Mouse (Mus musculus): ENCODE results near the gene Rfc4. TPM values are rescaled to one million over a fixed set of nuclear protein-coding genes. Genes with fewer than 3 reads are reported as not detected.

Rfc4 gene
- polyA plus RNA-seq, 1 experiment from 2014 or later = 239 TPM

DNA sequence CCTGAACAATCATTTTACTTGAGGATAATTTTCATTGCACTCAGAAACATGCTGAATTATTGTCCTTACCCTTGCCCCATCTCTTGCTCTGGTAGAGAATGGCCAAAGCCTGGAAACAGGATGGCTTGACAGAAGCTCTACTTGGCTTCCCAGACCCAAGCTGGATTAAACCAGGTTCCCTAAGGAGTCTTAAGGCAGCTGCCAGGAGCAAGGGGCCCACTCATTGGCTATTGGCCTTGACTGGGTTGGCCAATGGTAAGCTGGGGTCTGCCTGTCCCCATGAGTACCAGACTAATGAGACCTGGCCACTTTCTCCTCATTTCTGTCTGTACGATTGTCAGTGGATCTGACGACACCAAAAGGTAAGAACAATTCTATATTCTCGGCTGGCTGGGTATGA, 18.7 kb upstream of the Rfc4 start, which contains the start of gene Adipoq:
Gene Adipoq, plus strand, starts transcription at position 257 of the 400 bp plus-strand sequence.
- no peak for ATAC-seq (replicated peaks; ENCODE audit: low FRiP score)
- H3K36me3 ChIP-seq (ENCODE audit: control insufficient read depth, insufficient read depth, low read length) = no peaks in the 10 kb centered on the region
- H3K27ac ChIP-seq (ENCODE audit: low read depth, low read length) = no peak within 1 kb of the TSS
- H3K9me3 ChIP-seq (ENCODE audit: control insufficient read depth, low read length) = no peaks in the 10 kb centered on the region
- no peaks in the 10 kb centered on the region for H3K4me1 ChIP-seq (replicated peaks; ENCODE audit: control insufficient read depth, insufficient read depth, low read length)
- DNase-seq (ENCODE audit: low spot score) = no peak
- H3K27me3 ChIP-seq (ENCODE audit: control insufficient read depth, insufficient read depth, low read length) = no peaks in the 10 kb centered on the region
- 85% methylated on average over 3 of the region's 3 CpGs for WGBS
- no peak within 1 kb of the TSS for H3K4me2 ChIP-seq (ENCODE audit: low read depth, low read length, severe bottlenecking)
- H3K9ac ChIP-seq (ENCODE audit: low read length) = no peak within 1 kb of the TSS
- no peak within 1 kb of the TSS for H3K4me3 ChIP-seq (ENCODE audit: low read depth, low read length)

DNA sequence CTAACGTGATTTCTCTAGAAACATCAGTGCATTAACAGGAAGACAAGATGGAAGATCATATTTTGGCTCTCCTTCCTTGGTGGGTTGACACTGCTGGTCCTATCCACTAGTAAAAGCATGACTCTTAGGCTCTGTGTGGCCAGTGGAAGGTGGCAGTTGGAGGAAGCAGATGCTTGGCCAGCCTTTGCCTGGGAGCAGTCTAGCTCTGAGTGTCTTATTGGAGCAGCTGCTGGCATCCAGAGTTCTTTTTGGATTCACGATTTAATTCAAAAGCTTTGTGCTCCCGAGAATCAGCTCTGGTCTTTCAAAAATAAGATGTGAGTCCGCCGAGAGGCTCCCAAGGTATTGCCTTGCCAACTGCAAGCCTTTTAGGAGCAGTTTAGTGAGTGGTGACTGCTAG, 17.7 kb upstream of the Rfc4 start:
- Histone ChIP-seq H3K4me2 (ENCODE audit: low read depth, low read length, severe bottlenecking) (no peak overlapping the region), H3K27ac (ENCODE audit: low read depth, low read length) (no peak overlapping the region)
- no peak for ATAC-seq (replicated peaks; ENCODE audit: low FRiP score)

DNA sequence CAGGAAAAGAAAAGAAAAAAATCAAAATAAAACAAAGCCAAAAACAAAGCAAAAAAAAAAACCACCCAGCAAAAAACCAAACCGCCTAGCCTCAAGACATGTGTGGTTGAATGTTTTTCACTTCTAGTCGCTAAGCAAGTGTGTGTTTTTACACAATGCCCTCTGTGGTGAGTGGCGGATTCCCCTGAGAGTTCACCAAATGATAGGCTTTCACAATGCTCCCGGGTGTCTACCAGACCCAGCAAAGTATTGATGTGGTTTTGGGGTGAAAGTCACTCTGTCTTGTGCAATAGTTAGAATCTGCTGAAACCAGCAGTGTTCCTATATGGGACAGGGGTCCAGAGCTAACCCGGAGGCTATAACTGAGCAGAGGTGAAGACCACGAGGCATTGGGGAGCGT, 16.8 kb upstream of the Rfc4 start:
- DNase-seq (ENCODE audit: low spot score) (no peak), ATAC-seq (replicated peaks; ENCODE audit: low FRiP score) (no peak)
- no peak overlapping the region for H3K4me3 ChIP-seq (ENCODE audit: low read depth, low read length)
- no peaks in the 10 kb centered on the region for H3K27me3 ChIP-seq (ENCODE audit: control insufficient read depth, insufficient read depth, low read length)
- H3K4me2 ChIP-seq (ENCODE audit: low read depth, low read length, severe bottlenecking) = no peak overlapping the region
- no peak overlapping the region for H3K27ac ChIP-seq (ENCODE audit: low read depth, low read length)
- H3K9ac ChIP-seq (ENCODE audit: low read length) = no peak overlapping the region
- 92% methylated on average over 7 of the region's 7 CpGs for WGBS
- no peaks in the 10 kb centered on the region for H3K36me3 ChIP-seq (ENCODE audit: control insufficient read depth, insufficient read depth, low read length)
- H3K4me1 ChIP-seq (replicated peaks; ENCODE audit: control insufficient read depth, insufficient read depth, low read length) = no peaks in the 10 kb centered on the region
- H3K9me3 ChIP-seq (ENCODE audit: control insufficient read depth, low read length) = no peaks in the 10 kb centered on the region

More for the DNA sequence above, 17.7 kb upstream of the Rfc4 start:
- Histone ChIP-seq H3K9me3 (ENCODE audit: control insufficient read depth, low read length) (no peaks in the 10 kb centered on the region), H3K27me3 (ENCODE audit: control insufficient read depth, insufficient read depth, low read length) (no peaks in the 10 kb centered on the region), H3K4me1 (replicated peaks; ENCODE audit: control insufficient read depth, insufficient read depth, low read length) (no peaks in the 10 kb centered on the region), H3K4me3 (ENCODE audit: low read depth, low read length) (no peak overlapping the region), H3K36me3 (ENCODE audit: control insufficient read depth, insufficient read depth, low read length) (no peaks in the 10 kb centered on the region), H3K9ac (ENCODE audit: low read length) (no peak overlapping the region)
- 81% methylated on average over 5 of the region's 5 CpGs for WGBS
- no peak for DNase-seq (ENCODE audit: low spot score)

DNA sequence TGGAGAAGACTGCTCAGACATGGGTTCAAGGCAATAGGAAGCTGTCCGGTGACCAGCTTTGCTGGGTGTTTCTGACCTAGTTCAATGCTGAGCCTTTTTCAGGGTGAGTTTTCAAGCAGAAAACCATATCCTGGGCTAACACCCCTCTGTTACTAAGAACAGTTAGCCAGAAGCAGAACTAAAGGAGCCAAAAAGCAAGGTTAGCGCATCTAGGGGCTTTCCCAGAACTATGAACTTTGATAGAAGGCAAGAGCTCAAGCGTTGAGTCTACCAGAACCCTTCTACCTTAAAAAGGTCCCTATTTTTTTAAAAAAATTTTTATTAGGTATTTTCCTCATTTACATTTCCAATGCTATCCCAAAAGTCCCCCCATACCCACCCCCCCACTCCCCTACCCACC, 13.4 kb upstream of the Rfc4 start:
- H3K4me1 ChIP-seq (replicated peaks; ENCODE audit: control insufficient read depth, insufficient read depth, low read length) = no peaks in the 10 kb centered on the region
- no peak for DNase-seq (ENCODE audit: low spot score)
- no peak overlapping the region for H3K27ac ChIP-seq (ENCODE audit: low read depth, low read length)
- no peaks in the 10 kb centered on the region for H3K27me3 ChIP-seq (ENCODE audit: control insufficient read depth, insufficient read depth, low read length)
- H3K4me2 ChIP-seq (ENCODE audit: low read depth, low read length, severe bottlenecking) = no peak overlapping the region
- ATAC-seq (replicated peaks; ENCODE audit: low FRiP score) = no peak
- no peaks in the 10 kb centered on the region for H3K9me3 ChIP-seq (ENCODE audit: control insufficient read depth, low read length)
- H3K9ac ChIP-seq (ENCODE audit: low read length) = no peak overlapping the region
- H3K36me3 ChIP-seq (ENCODE audit: control insufficient read depth, insufficient read depth, low read length) = no peaks in the 10 kb centered on the region
- WGBS = 92% methylated on average over 3 of the region's 3 CpGs
- H3K4me3 ChIP-seq (ENCODE audit: low read depth, low read length) = no peak overlapping the region

DNA sequence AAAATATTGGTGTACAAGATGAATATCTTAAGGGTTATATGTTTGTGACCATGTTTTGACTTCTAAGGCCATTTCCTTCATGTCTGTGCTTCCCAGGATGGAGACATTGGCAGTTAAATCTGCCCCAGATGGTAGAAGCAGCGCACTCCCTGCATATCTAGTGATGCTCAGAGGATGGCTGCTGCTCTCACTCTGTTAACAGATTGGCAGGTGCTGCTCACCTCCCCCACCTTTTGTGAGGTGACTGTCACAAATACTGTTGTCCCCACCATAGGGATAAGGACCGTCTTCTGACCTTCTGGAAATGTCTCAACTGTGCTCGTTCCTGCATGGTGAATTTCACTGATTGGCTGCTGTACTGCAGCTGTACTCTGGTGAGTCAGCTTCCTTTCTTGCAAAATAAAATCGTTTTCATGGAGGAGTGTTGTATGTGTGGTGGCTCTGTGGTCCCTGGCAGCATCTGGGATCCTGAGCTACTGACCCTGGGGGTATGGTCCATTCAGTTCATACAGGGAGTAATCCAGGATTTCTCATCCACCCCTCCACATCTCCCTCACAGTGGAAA, 9.0 kb upstream of the Rfc4 start:
- DNase-seq (ENCODE audit: low spot score) (no peak), ATAC-seq (replicated peaks; ENCODE audit: low FRiP score) (no peak)
- no peaks in the 10 kb centered on the region for H3K9me3 ChIP-seq (ENCODE audit: control insufficient read depth, low read length)
- no peak overlapping the region for H3K4me3 ChIP-seq (ENCODE audit: low read depth, low read length)
- no peak overlapping the region for H3K9ac ChIP-seq (ENCODE audit: low read length)
- no peaks in the 10 kb centered on the region for H3K4me1 ChIP-seq (replicated peaks; ENCODE audit: control insufficient read depth, insufficient read depth, low read length)
- H3K36me3 ChIP-seq (ENCODE audit: control insufficient read depth, insufficient read depth, low read length) = no peaks in the 10 kb centered on the region
- no peak overlapping the region for H3K27ac ChIP-seq (ENCODE audit: low read depth, low read length)
- WGBS = 71% methylated on average over 4 of the region's 4 CpGs
- no peak overlapping the region for H3K4me2 ChIP-seq (ENCODE audit: low read depth, low read length, severe bottlenecking)
- no peaks in the 10 kb centered on the region for H3K27me3 ChIP-seq (ENCODE audit: control insufficient read depth, insufficient read depth, low read length)

DNA sequence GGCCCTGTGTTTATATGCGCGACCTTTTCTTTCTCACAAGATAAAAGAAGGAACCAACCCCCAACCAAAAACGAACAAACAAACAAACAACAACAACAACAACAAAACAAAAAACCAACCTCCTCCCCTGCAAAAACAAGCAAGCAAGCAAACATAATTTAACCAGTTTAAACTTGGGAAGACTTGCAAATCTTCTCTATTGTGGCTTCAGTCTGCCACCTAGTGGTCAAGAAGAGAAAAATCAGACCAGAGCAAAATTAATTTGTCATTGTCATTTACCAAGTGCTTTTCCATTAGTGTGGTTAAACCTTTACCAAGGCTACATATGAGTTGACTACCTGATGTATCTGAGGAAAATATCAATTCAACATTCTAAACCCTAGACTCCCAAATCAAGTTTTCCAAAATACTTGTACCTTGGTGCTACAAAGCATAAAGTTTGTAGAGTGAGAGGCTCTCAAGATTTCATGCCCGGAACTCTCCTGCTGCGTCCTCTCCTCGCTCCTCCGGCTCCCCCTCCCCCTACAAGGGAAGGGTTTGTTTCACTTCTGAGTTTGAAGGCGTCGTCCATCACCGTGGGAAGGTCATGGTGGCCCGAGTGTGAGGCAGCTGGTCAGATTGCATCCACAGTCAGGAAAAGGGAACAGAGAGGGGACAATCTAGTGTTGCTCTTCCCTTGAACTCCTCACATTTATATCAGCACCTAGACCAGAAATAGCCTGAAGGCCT, 8.0 kb upstream of the Rfc4 start:
- no peak for ATAC-seq (replicated peaks; ENCODE audit: low FRiP score)
- H3K4me3 ChIP-seq (ENCODE audit: low read depth, low read length) = no peak overlapping the region
- WGBS = 26% methylated on average over 11 of the region's 11 CpGs
- no peak for DNase-seq (ENCODE audit: low spot score)
- no peaks in the 10 kb centered on the region for H3K36me3 ChIP-seq (ENCODE audit: control insufficient read depth, insufficient read depth, low read length)
- H3K4me2 ChIP-seq (ENCODE audit: low read depth, low read length, severe bottlenecking) = no peak overlapping the region
- no peaks in the 10 kb centered on the region for H3K9me3 ChIP-seq (ENCODE audit: control insufficient read depth, low read length)
- no peak overlapping the region for H3K27ac ChIP-seq (ENCODE audit: low read depth, low read length)
- H3K9ac ChIP-seq (ENCODE audit: low read length) = no peak overlapping the region
- H3K4me1 ChIP-seq (replicated peaks; ENCODE audit: control insufficient read depth, insufficient read depth, low read length) = no peaks in the 10 kb centered on the region
- H3K27me3 ChIP-seq (ENCODE audit: control insufficient read depth, insufficient read depth, low read length) = no peaks in the 10 kb centered on the region

DNA sequence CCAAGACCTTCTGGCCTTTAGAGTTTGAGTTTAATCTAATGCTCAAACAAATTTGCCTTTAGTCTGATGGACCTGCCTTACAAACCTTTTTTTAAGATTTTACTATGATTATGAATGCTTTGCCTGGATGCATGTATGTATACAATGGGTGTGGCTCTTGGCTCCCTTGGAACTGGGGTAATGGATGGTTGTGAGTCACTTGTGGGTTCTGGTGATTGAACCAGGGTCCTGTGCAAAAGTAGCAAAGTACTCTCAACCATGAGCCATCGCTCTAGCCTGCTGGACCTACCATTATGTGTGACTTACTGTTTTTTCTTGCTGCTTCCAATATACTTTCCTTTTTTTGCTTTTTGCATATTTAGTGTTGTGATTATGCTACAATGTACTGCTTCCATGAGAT, 4.8 kb upstream of the Rfc4 start:
- Histone ChIP-seq H3K27ac (ENCODE audit: low read depth, low read length) (no peak overlapping the region), H3K4me2 (ENCODE audit: low read depth, low read length, severe bottlenecking) (no peak overlapping the region), H3K9ac (ENCODE audit: low read length) (no peak overlapping the region), H3K36me3 (ENCODE audit: control insufficient read depth, insufficient read depth, low read length) (no peaks in the 10 kb centered on the region), H3K9me3 (ENCODE audit: control insufficient read depth, low read length) (no peaks in the 10 kb centered on the region), H3K4me3 (ENCODE audit: low read depth, low read length) (no peak overlapping the region), H3K4me1 (replicated peaks; ENCODE audit: control insufficient read depth, insufficient read depth, low read length) (0 out of 2 replicates have a peak, but pooled peaks cover 3% of the 10 kb centered on the region), H3K27me3 (ENCODE audit: control insufficient read depth, insufficient read depth, low read length) (no peaks in the 10 kb centered on the region)
- DNase-seq (ENCODE audit: low spot score) = no peak
- WGBS = 93% methylated on average over 1 of the region's 1 CpGs
- ATAC-seq (replicated peaks; ENCODE audit: low FRiP score) = no peak

DNA sequence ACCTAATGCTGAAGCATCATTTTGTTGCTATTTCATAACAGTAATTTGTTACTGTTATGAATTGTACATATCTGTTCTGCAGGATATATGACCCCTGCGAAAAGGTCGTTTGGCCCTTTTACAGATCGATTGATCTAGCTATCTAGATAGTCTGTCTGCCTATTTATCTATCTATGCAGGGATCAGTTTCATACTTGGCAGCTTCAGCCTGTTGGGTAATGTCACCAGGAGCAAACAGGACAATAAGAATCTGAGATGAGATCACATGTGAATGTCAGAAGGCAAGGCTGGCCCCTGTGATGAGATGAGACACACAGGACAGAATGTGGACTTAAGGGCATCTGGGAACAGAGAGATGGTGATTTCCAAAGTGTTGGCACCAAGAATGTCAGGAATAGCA, 2.8 kb upstream of the Rfc4 start:
- H3K4me2 ChIP-seq (ENCODE audit: low read depth, low read length, severe bottlenecking) = no peak overlapping the region
- H3K27me3 ChIP-seq (ENCODE audit: control insufficient read depth, insufficient read depth, low read length) = no peaks in the 10 kb centered on the region
- 0 out of 2 replicates have a peak, but pooled peaks cover 6% of the 10 kb centered on the region for H3K4me1 ChIP-seq (replicated peaks; ENCODE audit: control insufficient read depth, insufficient read depth, low read length)
- no peak overlapping the region for H3K27ac ChIP-seq (ENCODE audit: low read depth, low read length)
- ATAC-seq (replicated peaks; ENCODE audit: low FRiP score) (no peak), DNase-seq (ENCODE audit: low spot score) (no peak)
- no peak overlapping the region for H3K9ac ChIP-seq (ENCODE audit: low read length)
- no peaks in the 10 kb centered on the region for H3K36me3 ChIP-seq (ENCODE audit: control insufficient read depth, insufficient read depth, low read length)
- H3K9me3 ChIP-seq (ENCODE audit: control insufficient read depth, low read length) = no peaks in the 10 kb centered on the region
- H3K4me3 ChIP-seq (ENCODE audit: low read depth, low read length) = no peak overlapping the region
- WGBS = 94% methylated on average over 3 of the region's 3 CpGs

DNA sequence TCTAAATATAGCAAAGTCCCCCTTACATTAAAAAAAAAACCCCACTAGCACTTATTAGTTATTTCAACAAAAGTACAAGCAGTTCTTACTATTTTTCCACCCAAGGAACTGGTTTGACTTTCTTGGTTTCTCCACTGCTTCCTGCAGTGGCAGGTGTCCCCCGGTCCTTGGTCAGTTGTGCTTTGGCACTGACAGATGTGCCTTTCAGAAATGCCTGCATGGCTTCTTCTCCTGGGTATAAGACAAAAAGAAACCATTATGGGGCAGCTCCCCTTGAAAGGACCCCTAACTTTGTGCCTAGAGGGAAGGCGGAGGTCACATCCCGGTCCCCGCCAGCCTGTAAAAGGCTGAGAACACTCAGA, 245 bp downstream of the Rfc4 start:
- Histone ChIP-seq H3K4me3 (ENCODE audit: low read depth, low read length) (peak overlapping the region; percentile 55), H3K9ac (ENCODE audit: low read length) (peak overlapping the region; percentile 88), H3K9me3 (ENCODE audit: control insufficient read depth, low read length) (no peaks in the 10 kb centered on the region), H3K4me2 (ENCODE audit: low read depth, low read length, severe bottlenecking) (peak overlapping the region; percentile 74), H3K27ac (ENCODE audit: low read depth, low read length) (peak overlapping the region; percentile 92; the same call in 1 of the 2 replicates), H3K4me1 (replicated peaks; ENCODE audit: control insufficient read depth, insufficient read depth, low read length) (0 out of 2 replicates have a peak, but pooled peaks cover 6% of the 10 kb centered on the region), H3K27me3 (ENCODE audit: control insufficient read depth, insufficient read depth, low read length) (no peaks in the 10 kb centered on the region), H3K36me3 (ENCODE audit: control insufficient read depth, insufficient read depth, low read length) (peaks cover 2% of the 10 kb centered on the region; the same call in 1 of the 2 replicates)
- 2% methylated on average over 4 of the region's 4 CpGs for WGBS
- no peak for ATAC-seq (replicated peaks; ENCODE audit: low FRiP score)
- no peak for DNase-seq (ENCODE audit: low spot score)

Measured in forebrain, embryonic 11.5 days (tissue).